Mouse (Mus musculus) liver, embryonic 14.5 days (tissue): Measurements from ENCODE around the gene Plppr5. TPM values are rescaled to one million over a fixed set of nuclear protein-coding genes. Genes with fewer than 3 reads are reported as not detected.

Experiments
- ATAC-seq: fragments of 200-750 bp; cut with Nextera tagmentation; 2 replicates; pipeline ENCODE4 v1.8.0; 2017; ENCODE audit warnings: moderate number of reproducible peaks, mild to moderate bottlenecking, moderate library complexity; ENCODE audit not compliant: insufficient read depth
- DNase-seq, 3 experiments: peaks; one replicate each; pipeline ENCODE4 v3.0.0-alpha.2; 2012 to 2013; ENCODE audit warnings: low read depth in 3 of 3, low spot score in 3 of 3
- H3K27ac ChIP-seq: fragments of 300-500 bp; sonication (generic); 2 replicates; pipeline ENCODE4 v1.5.1; 2014; ENCODE audit warnings: moderate library complexity, mild to moderate bottlenecking, control low read depth, inconsistent platforms
- H3K27me3 ChIP-seq: fragments of 300-500 bp; sonication (generic); 2 replicates; pipeline ENCODE4 v1.6.1; 2014; ENCODE audit warnings: mild to moderate bottlenecking, low read length, moderate library complexity; ENCODE audit not compliant: control insufficient read depth, insufficient read depth
- H3K36me3 ChIP-seq: fragments of 300-500 bp; sonication (generic); replicated peaks from 2 replicates; pipeline ENCODE4 v1.6.1; 2014; ENCODE audit warnings: low read depth; ENCODE audit not compliant: control insufficient read depth, insufficient read depth
- H3K4me1 ChIP-seq, 2 experiments: fragments of 200-500 bp in 1 of 2; fragments of 300-500 bp in 1 of 2; sonication (generic) in 1 of 2; replicated peaks; 2 replicates each; pipeline ENCODE4 v1.6.1; 2012 to 2014; ENCODE audit warnings: antibody characterized with exemption in 1 of 2, inconsistent platforms in 1 of 2, low read length in 1 of 2; ENCODE audit not compliant: control insufficient read depth in 2 of 2, insufficient read depth in 2 of 2
- H3K4me2 ChIP-seq: fragments of 300-500 bp; sonication (generic); 2 replicates; pipeline ENCODE4 v1.6.1; 2014; ENCODE audit warnings: low read depth, mild to moderate bottlenecking, control low read depth, moderate library complexity
- H3K4me3 ChIP-seq, 2 experiments: fragments of 200-500 bp in 1 of 2; fragments of 300-500 bp in 1 of 2; sonication (generic) in 1 of 2; 2 replicates each; pipeline ENCODE4 v1.5.1; 2012 to 2014; ENCODE audit warnings: low read depth in 2 of 2, low read length in 2 of 2, mild to moderate bottlenecking in 2 of 2, control low read depth in 1 of 2, inconsistent platforms in 1 of 2, moderate library complexity in 1 of 2; ENCODE audit not compliant: insufficient read depth in 1 of 2
- H3K9ac ChIP-seq: fragments of 300-500 bp; sonication (generic); replicated peaks from 2 replicates; pipeline ENCODE4 v1.6.1; 2014; ENCODE audit warnings: mild to moderate bottlenecking, control low read depth, moderate library complexity
- H3K9me3 ChIP-seq: fragments of 300-500 bp; sonication (generic); 2 replicates; pipeline ENCODE4 v1.6.1; 2016; ENCODE audit warnings: low read length, mixed read lengths; ENCODE audit not compliant: control insufficient read depth
- CTCF ChIP-seq: IDR thresholded peaks from 2 replicates; pipeline ENCODE4 v1.5.1; 2016; ENCODE audit warnings: antibody characterized with exemption, low read depth, control low read depth
- EP300 ChIP-seq: IDR thresholded peaks from 2 replicates; pipeline ENCODE4 v1.6.1; 2016; ENCODE audit warnings: antibody characterized with exemption, low read depth
- WGBS: fragments of 180-500 bp; shearing (Covaris S2); extraction: QIAGEN DNeasy Blood & Tissue Kit; methylation state at CpG from one replicate; pipeline ENCODE4 v1.1.7; 2014; ENCODE audit not compliant: insufficient replicate concordance; 5-methylcytosine and 5-hydroxymethylcytosine counted together
- polyA plus RNA-seq, 2 experiments: library from polyadenylated mRNA; depleted of rRNA in 1 of 2; stranded (reverse) in 1 of 2; unstranded in 1 of 2; fragments of >200 nt; fragmentation: Nextera tagmentation in 1 of 2; extraction: Ambion mirVana in 1 of 2; gene quantifications; 2 replicates each; pipeline versions ENCODE4 v1.2.1 to v1.2.3; 2012 to 2014

The Plppr5 gene
- polyA plus RNA-seq (2012; rRNA removed) (0.02 and 0.04 TPM in 2 replicates), polyA plus RNA-seq (2014; fragmentation: Nextera tagmentation; extraction: Ambion mirVana) (0.03 TPM in 1 of 2 replicates, not detected in the other)

- TF ChIP-seq CTCF: no peak
- no peak for TF ChIP-seq EP300
- DNase-seq: no peak
- Histone ChIP-seq H3K4me2 (peak within 1 kb of the TSS; percentile 38), H3K27ac (no peak within 1 kb of the TSS), H3K9me3 (no peaks in the 10 kb centered on the region), H3K9ac (no peak within 1 kb of the TSS), H3K4me3 (peak within 1 kb of the TSS in 1 of 2 experiments; percentile 25; a peak in 1 of 4 replicates), H3K4me1 (no peaks in the 10 kb centered on the region), H3K36me3 (no peaks in the 10 kb centered on the region), H3K27me3 (peaks cover 19% of the 10 kb centered on the region)
- ATAC-seq: no peak
- 21% methylated on average over 20 of the region's 20 CpGs for WGBS
Observed at GRCm38 (mm10) chr3:117574529-117575252, at the start of gene Plppr5. TSS of gene Plppr5 (plus strand) at chr3:117574836.

DNA sequence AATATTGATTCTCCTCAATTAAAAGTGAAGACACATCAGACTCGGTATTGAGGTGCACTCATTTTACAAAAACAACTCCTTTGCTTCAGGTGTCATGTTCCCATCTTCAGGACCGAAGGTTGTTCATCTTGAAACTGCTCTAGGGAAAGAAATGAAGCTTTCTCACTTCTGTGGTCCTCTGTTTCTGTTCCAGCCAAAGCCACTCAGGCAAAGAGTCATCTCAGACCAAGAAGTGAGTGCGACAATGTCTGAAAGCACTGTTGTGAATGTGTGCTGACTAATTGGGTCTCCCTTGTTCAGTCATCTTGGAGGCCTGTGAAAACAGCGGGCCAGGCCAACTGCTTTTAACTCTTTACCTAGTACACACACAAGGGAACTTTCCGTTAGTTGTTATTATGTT lies 24.7 kb upstream of the Plppr5 start:
- Histone ChIP-seq H3K9ac (no peak overlapping the region), H3K27me3 (no peaks in the 10 kb centered on the region), H3K4me1 (no peaks in the 10 kb centered on the region), H3K36me3 (no peaks in the 10 kb centered on the region), H3K4me3 (no peak overlapping the region), H3K9me3 (no peaks in the 10 kb centered on the region), H3K4me2 (no peak overlapping the region), H3K27ac (no peak overlapping the region)
- DNase-seq: no peak
- no peak for TF ChIP-seq CTCF
- no peak for ATAC-seq
- WGBS: 60% methylated on average over 5 of the region's 5 CpGs

GRCm38 (mm10) chr3:117550526-117550925 lies 24.1 kb upstream of the Plppr5 start:
- Histone ChIP-seq H3K9ac (no peak overlapping the region), H3K4me2 (no peak overlapping the region), H3K4me3 (no peak overlapping the region), H3K27me3 (no peaks in the 10 kb centered on the region), H3K9me3 (no peaks in the 10 kb centered on the region), H3K36me3 (no peaks in the 10 kb centered on the region), H3K27ac (no peak overlapping the region), H3K4me1 (no peaks in the 10 kb centered on the region)
- WGBS: 63% methylated on average over 4 of the region's 4 CpGs
- DNase-seq (no peak), ATAC-seq (no peak)
- TF ChIP-seq CTCF (no peak), EP300 (no peak)

DNA sequence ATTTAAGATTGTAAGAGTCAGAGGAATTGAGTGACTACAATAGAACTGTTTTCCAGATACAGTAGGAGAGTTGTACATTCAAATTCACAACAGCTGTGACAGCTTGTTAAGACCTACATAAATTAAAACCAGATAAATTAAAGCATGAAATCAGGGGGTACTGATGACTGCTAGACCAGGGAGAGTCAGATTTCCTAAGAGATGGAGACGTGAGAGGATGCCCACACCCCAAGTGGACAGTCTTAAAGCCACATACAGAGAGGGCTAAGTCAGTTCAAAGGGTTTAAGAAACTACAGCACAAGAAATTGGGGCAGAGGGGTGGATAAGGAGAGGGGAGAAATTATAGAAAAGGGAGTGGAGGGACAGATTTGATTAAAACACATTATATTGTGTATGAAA lies 17.7 kb upstream of the Plppr5 start:
- DNase-seq: no peak
- Histone ChIP-seq H3K27me3 (no peaks in the 10 kb centered on the region), H3K4me3 (no peak overlapping the region), H3K4me1 (no peaks in the 10 kb centered on the region), H3K27ac (no peak overlapping the region), H3K9me3 (no peaks in the 10 kb centered on the region), H3K4me2 (no peak overlapping the region), H3K36me3 (no peaks in the 10 kb centered on the region), H3K9ac (no peak overlapping the region)
- no peak for TF ChIP-seq EP300
- no peak for TF ChIP-seq CTCF
- 42% methylated on average over 1 of the region's 1 CpGs for WGBS
- ATAC-seq: no peak

DNA sequence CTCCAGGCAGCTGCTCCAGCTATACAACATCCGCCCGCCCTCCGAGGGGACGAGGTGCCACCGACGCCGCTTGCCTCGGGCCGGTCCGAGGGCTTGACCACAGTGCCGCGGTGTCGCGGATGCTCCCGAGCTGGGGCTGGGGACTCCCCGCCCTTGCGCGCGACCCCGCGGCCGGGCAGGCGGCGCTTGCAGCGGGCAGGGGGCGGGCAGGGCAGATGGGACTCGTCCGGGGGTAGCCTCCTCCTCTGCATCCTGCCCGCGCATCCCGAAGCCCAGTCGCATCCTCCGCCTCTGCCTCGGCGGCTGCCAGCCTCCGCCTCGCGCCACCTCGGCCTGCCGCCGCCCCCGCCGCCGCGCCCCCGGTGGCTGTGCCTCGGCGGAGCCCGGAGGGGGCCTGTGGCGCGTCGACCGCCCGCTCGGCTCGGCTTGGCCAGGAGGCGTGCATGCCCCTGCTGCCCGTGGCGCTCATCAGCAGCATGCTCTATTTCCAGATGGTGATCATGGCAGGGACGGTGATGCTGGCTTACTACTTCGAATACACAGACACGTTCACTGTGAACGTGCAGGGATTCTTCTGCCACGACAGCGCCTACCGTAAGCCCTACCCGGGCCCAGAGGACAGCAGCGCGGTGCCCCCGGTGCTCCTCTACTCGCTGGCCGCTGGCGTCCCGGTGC lies 754 bp downstream of the Plppr5 start:
- Histone ChIP-seq H3K4me2 (peak overlapping the region; percentile 38), H3K27me3 (peaks cover 19% of the 10 kb centered on the region), H3K36me3 (no peaks in the 10 kb centered on the region), H3K9me3 (no peaks in the 10 kb centered on the region), H3K9ac (no peak overlapping the region), H3K4me1 (no peaks in the 10 kb centered on the region), H3K27ac (no peak overlapping the region), H3K4me3 (peak overlapping the region in 1 of 2 experiments; percentile 25; a peak in 1 of 4 replicates)
- 2% methylated on average over 66 of the region's 74 CpGs for WGBS
- no peak for DNase-seq
- ATAC-seq: no peak
- TF ChIP-seq EP300 (no peak), CTCF (no peak)
